ENCODE assay signal across 9 mouse cellular contexts in genomic region chr17:24672141-24672540, GRCm38 (mm10). TPM values are rescaled to one million over a fixed set of nuclear protein-coding genes. Genes with fewer than 3 reads are reported as not detected.
DNase-seq lines count a peak whose midpoint lies in the region; ATAC-seq lines count a peak whose summit lies in the region.
"Had no signal": no experiment of that assay in that cellular context is flagged by ENCODE, and none has a peak within 500 bp of the region (broad histone marks: within the 10 kb centered on the region; RNA-seq: fewer than 3 reads in every experiment).

No protein-coding gene starts in this region.

- peaks cover 22% of the 10 kb centered on the region for H3K36me3 ChIP-seq in forebrain, embryonic 10.5 days (replicated peaks)
- H3K36me3 ChIP-seq in forebrain, embryonic 15.5 days, result peaks cover 7% of the 10 kb centered on the region; the same call in 1 of the 2 replicates
- H3K36me3 ChIP-seq in heart, embryonic 16.5 days (ENCODE audit: control insufficient read depth, insufficient read depth), result peaks cover 3% of the 10 kb centered on the region; the same call in 1 of the 2 replicates
- H3K36me3 ChIP-seq in limb, embryonic 13.5 days, result peaks cover 16% of the 10 kb centered on the region
- peaks cover 3% of the 10 kb centered on the region for H3K36me3 ChIP-seq in stomach, embryonic 14.5 days (ENCODE audit: control insufficient read depth, insufficient read depth, low read length)

- peak overlapping the region; percentile 32; the same call in 1 of the 2 replicates for H3K4me3 ChIP-seq in forebrain, embryonic 10.5 days
- H3K4me3 ChIP-seq in forebrain, embryonic 15.5 days, result no peak overlapping the region
- H3K4me3 ChIP-seq in heart, embryonic 16.5 days (ENCODE audit: low read length), result no peak overlapping the region
- H3K4me3 ChIP-seq in limb, embryonic 13.5 days, result no peak overlapping the region
- no peak overlapping the region for H3K4me3 ChIP-seq in stomach, embryonic 14.5 days (ENCODE audit: low read depth, low read length)

- WGBS in forebrain, embryonic 10.5 days, result 34% methylated on average over 5 of the region's 5 CpGs
- WGBS in forebrain, embryonic 15.5 days, result 38% methylated on average over 5 of the region's 5 CpGs
- 24% methylated on average over 5 of the region's 5 CpGs for WGBS in heart, embryonic 16.5 days
- whole genome bisulfite sequencing in limb, embryonic 13.5 days, result 22% methylated on average over 5 of the region's 5 CpGs
- 21% methylated on average over 5 of the region's 5 CpGs for WGBS in stomach, embryonic 14.5 days

- H3K4me2 ChIP-seq in forebrain, embryonic 15.5 days (replicated peaks), result no peak overlapping the region
- H3K4me2 ChIP-seq in heart, embryonic 16.5 days (ENCODE audit: low read depth, low read length), result peak overlapping the region; percentile 42
- peak overlapping the region; percentile 94 for H3K4me2 ChIP-seq in limb, embryonic 13.5 days (replicated peaks)
- H3K4me2 ChIP-seq in stomach, embryonic 14.5 days (replicated peaks; ENCODE audit: low read depth, low read length), result peak overlapping the region; percentile 17; the same call in 1 of the 2 replicates

- H3K9ac ChIP-seq in forebrain, embryonic 15.5 days (replicated peaks), result no peak overlapping the region
- H3K9ac ChIP-seq in heart, embryonic 16.5 days (ENCODE audit: low read length), result peak overlapping the region; percentile 97; the same call in 1 of the 2 replicates
- 0 out of 2 replicates have a peak overlapping the region, but pooled peaks have one; percentile 43 for H3K9ac ChIP-seq in limb, embryonic 13.5 days
- no peak overlapping the region for H3K9ac ChIP-seq in stomach, embryonic 14.5 days (replicated peaks; ENCODE audit: low read depth, low read length)

- no peak for ATAC-seq in forebrain, embryonic 15.5 days (replicated peaks)
- ATAC-seq in heart, embryonic 16.5 days (replicated peaks; ENCODE audit: extremely low read depth, insufficient read depth, low FRiP score), result no peak
- no peak for ATAC-seq in limb, embryonic 13.5 days (ENCODE audit: low FRiP score, low read depth)
- no peak for ATAC-seq in stomach, embryonic 14.5 days (ENCODE audit: insufficient number of reproducible peaks, insufficient read depth, low FRiP score, low read depth)

- H3K4me1 ChIP-seq in forebrain, embryonic 10.5 days, result peaks cover 44% of the 10 kb centered on the region
- H3K4me1 ChIP-seq in forebrain, embryonic 15.5 days, result peaks cover 34% of the 10 kb centered on the region
- H3K4me1 ChIP-seq in heart, embryonic 16.5 days (ENCODE audit: control insufficient read depth, insufficient read depth, low read length), result peaks cover 33% of the 10 kb centered on the region
- peaks cover 42% of the 10 kb centered on the region for H3K4me1 ChIP-seq in limb, embryonic 13.5 days
- peaks cover 29% of the 10 kb centered on the region for H3K4me1 ChIP-seq in stomach, embryonic 14.5 days (ENCODE audit: control insufficient read depth, insufficient read depth, low read length)

- DNase-seq in forebrain, embryonic 10.5 days (ENCODE audit: extremely low spot score, low spot score), result no peak
- DNase-seq in adrenal gland, adult 8-10 months, result peak; percentile 73
- no peak for DNase-seq in cerebellum, adult 11 months
- no peak for DNase-seq in spleen, adult 12 weeks (ENCODE audit: low spot score)

- no peaks in the 10 kb centered on the region for H3K27me3 ChIP-seq in forebrain, embryonic 10.5 days (ENCODE audit: poor library complexity, severe bottlenecking)
- H3K27me3 ChIP-seq in forebrain, embryonic 15.5 days, result no peaks in the 10 kb centered on the region
- H3K27me3 ChIP-seq in heart, embryonic 16.5 days (ENCODE audit: control insufficient read depth, insufficient read depth, low read length), result no peaks in the 10 kb centered on the region
- no peaks in the 10 kb centered on the region for H3K27me3 ChIP-seq in limb, embryonic 13.5 days
- H3K27me3 ChIP-seq in stomach, embryonic 14.5 days (ENCODE audit: control insufficient read depth, insufficient read depth, low read length), result no peaks in the 10 kb centered on the region

- no peak overlapping the region for H3K27ac ChIP-seq in forebrain, embryonic 10.5 days
- H3K27ac ChIP-seq in forebrain, embryonic 15.5 days (replicated peaks), result no peak overlapping the region
- peak overlapping the region; percentile 42; the same call in 1 of the 2 replicates for H3K27ac ChIP-seq in heart, embryonic 16.5 days (ENCODE audit: low read length)
- H3K27ac ChIP-seq in limb, embryonic 13.5 days, result no peak overlapping the region
- no peak overlapping the region for H3K27ac ChIP-seq in stomach, embryonic 14.5 days (ENCODE audit: low read length)
- H3K27ac ChIP-seq: macrophage had no signal

- no peaks in the 10 kb centered on the region for H3K9me3 ChIP-seq in forebrain, embryonic 10.5 days
- H3K9me3 ChIP-seq in forebrain, embryonic 15.5 days, result no peaks in the 10 kb centered on the region
- no peaks in the 10 kb centered on the region for H3K9me3 ChIP-seq in heart, embryonic 16.5 days (replicated peaks; ENCODE audit: control insufficient read depth, low read length)
- no peaks in the 10 kb centered on the region for H3K9me3 ChIP-seq in limb, embryonic 13.5 days
- no peaks in the 10 kb centered on the region for H3K9me3 ChIP-seq in stomach, embryonic 14.5 days (ENCODE audit: control insufficient read depth, low read depth, low read length)

RNA-seq across cellular contexts. Expression of gene Zfp598, which starts 2.7 kb away (rescaled TPM):
- 27.5 and 30.6 TPM in 2 replicates for polyA plus RNA-seq in forebrain, embryonic 10.5 days (2016; fragmentation: Nextera tagmentation; extraction: Ambion mirVana)
- polyA plus RNA-seq in forebrain, embryonic 15.5 days (2015; fragmentation: Nextera tagmentation; extraction: Ambion mirVana), result 19.1 and 20.9 TPM in 2 replicates
- total RNA-seq in adrenal gland, adult 8-10 months (2022), result 10 to 100 TPM; 44.9 to 59.4 (median 50.8) TPM
- polyA plus RNA-seq in heart, embryonic 16.5 days (2015; fragmentation: Nextera tagmentation; extraction: Ambion mirVana), result 11.9 and 17.0 TPM in 2 replicates
- polyA plus RNA-seq in limb, embryonic 13.5 days (2015; fragmentation: Nextera tagmentation; extraction: Ambion mirVana), result 22.2 and 24.7 TPM in 2 replicates
- polyA plus RNA-seq in stomach, embryonic 14.5 days (2014; fragmentation: Nextera tagmentation; extraction: Ambion mirVana), result 24.8 and 26.5 TPM in 2 replicates

RNA-seq across cellular contexts. Expression of gene Npw, which starts 13.9 kb away (rescaled TPM):
- polyA plus RNA-seq in forebrain, embryonic 10.5 days (2016; fragmentation: Nextera tagmentation; extraction: Ambion mirVana), result not detected in 2 replicates
- not detected in 2 replicates for polyA plus RNA-seq in forebrain, embryonic 15.5 days (2015; fragmentation: Nextera tagmentation; extraction: Ambion mirVana)
- total RNA-seq in adrenal gland, adult 8-10 months (2022), result not detected
- polyA plus RNA-seq in heart, embryonic 16.5 days (2015; fragmentation: Nextera tagmentation; extraction: Ambion mirVana), result 0.62 TPM in 1 of 2 replicates, not detected in the other
- polyA plus RNA-seq in limb, embryonic 13.5 days (2015; fragmentation: Nextera tagmentation; extraction: Ambion mirVana), result 0.80 TPM in 2 replicates
- 0.42 and 0.90 TPM in 2 replicates for polyA plus RNA-seq in stomach, embryonic 14.5 days (2014; fragmentation: Nextera tagmentation; extraction: Ambion mirVana)
- polyA plus RNA-seq: macrophage had no signal

RNA-seq across cellular contexts. Expression of gene Syngr3, which starts 17.6 kb away (rescaled TPM):
- 9.7 and 11.0 TPM in 2 replicates for polyA plus RNA-seq in forebrain, embryonic 10.5 days (2016; fragmentation: Nextera tagmentation; extraction: Ambion mirVana)
- polyA plus RNA-seq in forebrain, embryonic 15.5 days (2015; fragmentation: Nextera tagmentation; extraction: Ambion mirVana), result 134 and 145 TPM in 2 replicates
- total RNA-seq in adrenal gland, adult 8-10 months (2022), result 1 to 10 TPM; 2.4 to 5.5 (median 3.8) TPM
- polyA plus RNA-seq in heart, embryonic 16.5 days (2015; fragmentation: Nextera tagmentation; extraction: Ambion mirVana), result 0.60 and 0.67 TPM in 2 replicates
- polyA plus RNA-seq in limb, embryonic 13.5 days (2015; fragmentation: Nextera tagmentation; extraction: Ambion mirVana), result 7.8 and 8.4 TPM in 2 replicates
- 5.6 and 6.3 TPM in 2 replicates for polyA plus RNA-seq in stomach, embryonic 14.5 days (2014; fragmentation: Nextera tagmentation; extraction: Ambion mirVana)

RNA-seq across cellular contexts. Expression of gene Slc9a3r2, which starts 22.0 kb away (rescaled TPM):
- 25.9 and 27.1 TPM in 2 replicates for polyA plus RNA-seq in forebrain, embryonic 10.5 days (2016; fragmentation: Nextera tagmentation; extraction: Ambion mirVana)
- 26.7 and 27.6 TPM in 2 replicates for polyA plus RNA-seq in forebrain, embryonic 15.5 days (2015; fragmentation: Nextera tagmentation; extraction: Ambion mirVana)
- total RNA-seq in adrenal gland, adult 8-10 months (2022), result 10 to 100 TPM; 45.9 to 78.6 (median 73.7) TPM
- polyA plus RNA-seq in heart, embryonic 16.5 days (2015; fragmentation: Nextera tagmentation; extraction: Ambion mirVana), result 50.8 and 63.9 TPM in 2 replicates
- 58.1 and 59.3 TPM in 2 replicates for polyA plus RNA-seq in limb, embryonic 13.5 days (2015; fragmentation: Nextera tagmentation; extraction: Ambion mirVana)
- polyA plus RNA-seq in stomach, embryonic 14.5 days (2014; fragmentation: Nextera tagmentation; extraction: Ambion mirVana), result 44.9 and 47.7 TPM in 2 replicates
- polyA plus RNA-seq: macrophage had no signal

RNA-seq across cellular contexts. Expression of gene Gfer, which starts 23.8 kb away (rescaled TPM):
- 57.7 and 60.3 TPM in 2 replicates for polyA plus RNA-seq in forebrain, embryonic 10.5 days (2016; fragmentation: Nextera tagmentation; extraction: Ambion mirVana)
- polyA plus RNA-seq in forebrain, embryonic 15.5 days (2015; fragmentation: Nextera tagmentation; extraction: Ambion mirVana), result 38.7 TPM in 2 replicates
- total RNA-seq in adrenal gland, adult 8-10 months (2022), result 10 to 100 TPM; 31.7 to 35.6 (median 32.6) TPM
- 27.6 and 29.7 TPM in 2 replicates for polyA plus RNA-seq in heart, embryonic 16.5 days (2015; fragmentation: Nextera tagmentation; extraction: Ambion mirVana)
- polyA plus RNA-seq in limb, embryonic 13.5 days (2015; fragmentation: Nextera tagmentation; extraction: Ambion mirVana), result 46.6 and 48.1 TPM in 2 replicates
- polyA plus RNA-seq in stomach, embryonic 14.5 days (2014; fragmentation: Nextera tagmentation; extraction: Ambion mirVana), result 38.5 and 40.8 TPM in 2 replicates

Comparison
In these comparisons a context has a peak if more than half of its experiments do, and no peak if none do; other contexts are left out.
1. RNA of gene Syngr3, which starts 17.6 kb away (polyA plus RNA-seq): 134 to 145 TPM in forebrain, embryonic 15.5 days; 9.7 to 11.0 TPM in forebrain, embryonic 10.5 days, 7.8 to 8.4 TPM in limb, embryonic 13.5 days, 5.6 to 6.3 TPM in stomach, embryonic 14.5 days and 0.60 to 0.67 TPM in heart, embryonic 16.5 days; every median in the first group is over 10 times any median in the second.
2. H3K9ac ChIP-seq: peak in heart, embryonic 16.5 days (single experiment) and limb, embryonic 13.5 days (single experiment); none in forebrain, embryonic 15.5 days (single experiment) and stomach, embryonic 14.5 days (single experiment).